Mouse (Mus musculus): ENCODE data around the gene BC049352. TPM values are rescaled to one million over a fixed set of nuclear protein-coding genes. Genes with fewer than 3 reads are reported as not detected.

BC049352 gene
- polyA plus RNA-seq, 1 experiment from 2014 or later, result not detected

- H3K27ac ChIP-seq, result no peak overlapping the region
- H3K4me1 ChIP-seq (replicated peaks), result no peaks in the 10 kb centered on the region
- H3K36me3 ChIP-seq, result no peaks in the 10 kb centered on the region
- H3K27me3 ChIP-seq, result no peaks in the 10 kb centered on the region
- 82% methylated on average over 5 of the region's 5 CpGs for WGBS
- no peak for ATAC-seq
- no peaks in the 10 kb centered on the region for H3K9me3 ChIP-seq
- H3K4me3 ChIP-seq (replicated peaks), result no peak overlapping the region
- H3K9ac ChIP-seq (replicated peaks), result no peak overlapping the region
- no peak overlapping the region for H3K4me2 ChIP-seq (replicated peaks)
Measured at GRCm38 (mm10) chr9:45167903-45168302, 13.9 kb upstream of the BC049352 start.

- Histone ChIP-seq H3K27ac (no peak overlapping the region), H3K36me3 (no peaks in the 10 kb centered on the region), H3K4me3 (replicated peaks) (no peak overlapping the region), H3K9me3 (no peaks in the 10 kb centered on the region), H3K27me3 (no peaks in the 10 kb centered on the region), H3K4me2 (replicated peaks) (no peak overlapping the region), H3K4me1 (replicated peaks) (no peaks in the 10 kb centered on the region), H3K9ac (replicated peaks) (no peak overlapping the region)
- ATAC-seq, result no peak
- WGBS, result 88% methylated on average over 5 of the region's 5 CpGs
Measured at GRCm38 (mm10) chr9:45170150-45170549, 11.7 kb upstream of the BC049352 start.

GRCm38 (mm10) chr9:45171073-45171610 is 10.7 kb upstream of the BC049352 start:
- no peaks in the 10 kb centered on the region for H3K9me3 ChIP-seq
- no peaks in the 10 kb centered on the region for H3K36me3 ChIP-seq
- H3K27me3 ChIP-seq, result no peaks in the 10 kb centered on the region
- no peak overlapping the region for H3K9ac ChIP-seq (replicated peaks)
- no peak for ATAC-seq
- H3K4me1 ChIP-seq (replicated peaks), result no peaks in the 10 kb centered on the region
- no peak overlapping the region for H3K4me3 ChIP-seq (replicated peaks)
- 82% methylated on average over 1 of the region's 1 CpGs for WGBS
- no peak overlapping the region for H3K27ac ChIP-seq
- H3K4me2 ChIP-seq (replicated peaks), result no peak overlapping the region

- 74% methylated on average over 3 of the region's 3 CpGs for WGBS
Measured at GRCm38 (mm10) chr9:45173475-45173874, 8.3 kb upstream of the BC049352 start.

GRCm38 (mm10) chr9:45179282-45179681 is 2.5 kb upstream of the BC049352 start:
- no peak overlapping the region for H3K4me3 ChIP-seq (replicated peaks)
- WGBS, result 87% methylated on average over 5 of the region's 5 CpGs
- no peaks in the 10 kb centered on the region for H3K36me3 ChIP-seq
- no peak for ATAC-seq
- no peaks in the 10 kb centered on the region for H3K4me1 ChIP-seq (replicated peaks)
- H3K27me3 ChIP-seq, result no peaks in the 10 kb centered on the region
- no peak overlapping the region for H3K4me2 ChIP-seq (replicated peaks)
- H3K9me3 ChIP-seq, result no peaks in the 10 kb centered on the region
- H3K27ac ChIP-seq, result no peak overlapping the region
- no peak overlapping the region for H3K9ac ChIP-seq (replicated peaks)

More at GRCm38 (mm10) chr9:45173475-45173874, 8.3 kb upstream of the BC049352 start:
- Histone ChIP-seq H3K27ac (no peak overlapping the region), H3K4me1 (replicated peaks) (no peaks in the 10 kb centered on the region), H3K9me3 (no peaks in the 10 kb centered on the region), H3K27me3 (no peaks in the 10 kb centered on the region), H3K4me3 (replicated peaks) (no peak overlapping the region), H3K36me3 (no peaks in the 10 kb centered on the region), H3K4me2 (replicated peaks) (no peak overlapping the region), H3K9ac (replicated peaks) (no peak overlapping the region)
- ATAC-seq, result no peak

GRCm38 (mm10) chr9:45182521-45182920 is 714 bp downstream of the BC049352 start:
- H3K27me3 ChIP-seq, result no peaks in the 10 kb centered on the region
- no peak overlapping the region for H3K27ac ChIP-seq
- H3K4me3 ChIP-seq (replicated peaks), result no peak overlapping the region
- 0 out of 2 replicates have a peak overlapping the region, but pooled peaks have one; percentile 23 for H3K9ac ChIP-seq (replicated peaks)
- no peaks in the 10 kb centered on the region for H3K36me3 ChIP-seq
- no peaks in the 10 kb centered on the region for H3K9me3 ChIP-seq
- 56% methylated on average over 3 of the region's 3 CpGs for WGBS
- H3K4me2 ChIP-seq (replicated peaks), result no peak overlapping the region
- ATAC-seq, result no peak
- H3K4me1 ChIP-seq (replicated peaks), result no peaks in the 10 kb centered on the region

GRCm38 (mm10) chr9:45183266-45183665 is 1.5 kb downstream of the BC049352 start:
- Histone ChIP-seq H3K27me3 (no peaks in the 10 kb centered on the region), H3K27ac (no peak overlapping the region), H3K9ac (replicated peaks) (no peak overlapping the region), H3K4me2 (replicated peaks) (no peak overlapping the region), H3K4me3 (replicated peaks) (no peak overlapping the region), H3K9me3 (no peaks in the 10 kb centered on the region), H3K4me1 (replicated peaks) (no peaks in the 10 kb centered on the region), H3K36me3 (no peaks in the 10 kb centered on the region)
- ATAC-seq, result no peak
- 90% methylated on average over 6 of the region's 6 CpGs for WGBS

GRCm38 (mm10) chr9:45185250-45185649 is 3.4 kb downstream of the BC049352 start:
- Histone ChIP-seq H3K4me2 (replicated peaks) (no peak overlapping the region), H3K9me3 (no peaks in the 10 kb centered on the region), H3K4me1 (replicated peaks) (no peaks in the 10 kb centered on the region), H3K4me3 (replicated peaks) (no peak overlapping the region), H3K36me3 (no peaks in the 10 kb centered on the region), H3K27me3 (no peaks in the 10 kb centered on the region), H3K27ac (no peak overlapping the region), H3K9ac (replicated peaks) (no peak overlapping the region; the same call in 1 of the 2 replicates)
- no peak for ATAC-seq
- 79% methylated on average over 4 of the region's 4 CpGs for WGBS

GRCm38 (mm10) chr9:45188570-45189563 is 7.1 kb downstream of the BC049352 start:
- no peak for ATAC-seq
- Histone ChIP-seq H3K9ac (replicated peaks) (no peak overlapping the region), H3K4me2 (replicated peaks) (no peak overlapping the region), H3K9me3 (no peaks in the 10 kb centered on the region), H3K27ac (no peak overlapping the region), H3K36me3 (no peaks in the 10 kb centered on the region), H3K4me1 (replicated peaks) (no peaks in the 10 kb centered on the region), H3K27me3 (no peaks in the 10 kb centered on the region), H3K4me3 (replicated peaks) (no peak overlapping the region)
- whole genome bisulfite sequencing, result 91% methylated on average over 10 of the region's 10 CpGs

GRCm38 (mm10) chr9:45189661-45190174 is 7.9 kb downstream of the BC049352 start:
- H3K4me3 ChIP-seq (replicated peaks), result no peak overlapping the region
- ATAC-seq, result no peak
- no peaks in the 10 kb centered on the region for H3K4me1 ChIP-seq (replicated peaks)
- H3K9ac ChIP-seq (replicated peaks), result no peak overlapping the region
- H3K9me3 ChIP-seq, result no peaks in the 10 kb centered on the region
- no peaks in the 10 kb centered on the region for H3K36me3 ChIP-seq
- no peak overlapping the region for H3K4me2 ChIP-seq (replicated peaks)
- 92% methylated on average over 4 of the region's 4 CpGs for WGBS
- H3K27me3 ChIP-seq, result no peaks in the 10 kb centered on the region
- H3K27ac ChIP-seq, result no peak overlapping the region

- Histone ChIP-seq H3K27me3 (no peaks in the 10 kb centered on the region), H3K4me1 (replicated peaks) (no peaks in the 10 kb centered on the region), H3K4me3 (replicated peaks) (no peak overlapping the region), H3K9me3 (no peaks in the 10 kb centered on the region), H3K36me3 (no peaks in the 10 kb centered on the region), H3K4me2 (replicated peaks) (no peak overlapping the region), H3K9ac (replicated peaks) (no peak overlapping the region), H3K27ac (no peak overlapping the region)
- 78% methylated on average over 4 of the region's 4 CpGs for WGBS
- no peak for ATAC-seq
Measured at GRCm38 (mm10) chr9:45195468-45195867, 13.7 kb downstream of the BC049352 start.

- no peaks in the 10 kb centered on the region for H3K4me1 ChIP-seq (replicated peaks)
- no peaks in the 10 kb centered on the region for H3K9me3 ChIP-seq
- H3K36me3 ChIP-seq, result no peaks in the 10 kb centered on the region
- no peak overlapping the region for H3K4me3 ChIP-seq (replicated peaks)
- no peaks in the 10 kb centered on the region for H3K27me3 ChIP-seq
- WGBS, result 73% methylated on average over 8 of the region's 8 CpGs
- no peak for ATAC-seq
- H3K27ac ChIP-seq, result no peak overlapping the region
- H3K4me2 ChIP-seq (replicated peaks), result no peak overlapping the region
- H3K9ac ChIP-seq (replicated peaks), result no peak overlapping the region
Measured at GRCm38 (mm10) chr9:45196125-45196830, 14.5 kb downstream of the BC049352 start.
